Mouse (Mus musculus) layer of hippocampus, adult 6 months (tissue): ENCODE measurements around the gene Nfasc. TPM values are rescaled to one million over a fixed set of nuclear protein-coding genes. Genes with fewer than 3 reads are reported as not detected.

ENCODE experiments used
- long read RNA-seq, 2 experiments: library from polyadenylated mRNA; unstranded; transcript quantifications; one replicate each; pipeline ENCODE4 v2.0.0; 2019 to 2020
- polyA plus RNA-seq: library from polyadenylated mRNA; unstranded; fragments of <200 nt; fragmentation: Nextera tagmentation; gene quantifications from 2 replicates; pipeline ENCODE4 v1.2.3, GENCODE M21; 2021

Gene Nfasc
- 25.1 and 25.5 TPM in 2 replicates for polyA plus RNA-seq
- long read RNA-seq, experiment 1, partial matches to known transcripts: 9 of 32 reads
- long read RNA-seq, experiment 1, other reads (novel, unspliced or antisense): 23 of 32 reads
- long read RNA-seq, experiment 2, partial matches to known transcripts: 33 of 122 reads
- long read RNA-seq, experiment 2, other reads (novel, unspliced or antisense): 89 of 122 reads

DNA sequence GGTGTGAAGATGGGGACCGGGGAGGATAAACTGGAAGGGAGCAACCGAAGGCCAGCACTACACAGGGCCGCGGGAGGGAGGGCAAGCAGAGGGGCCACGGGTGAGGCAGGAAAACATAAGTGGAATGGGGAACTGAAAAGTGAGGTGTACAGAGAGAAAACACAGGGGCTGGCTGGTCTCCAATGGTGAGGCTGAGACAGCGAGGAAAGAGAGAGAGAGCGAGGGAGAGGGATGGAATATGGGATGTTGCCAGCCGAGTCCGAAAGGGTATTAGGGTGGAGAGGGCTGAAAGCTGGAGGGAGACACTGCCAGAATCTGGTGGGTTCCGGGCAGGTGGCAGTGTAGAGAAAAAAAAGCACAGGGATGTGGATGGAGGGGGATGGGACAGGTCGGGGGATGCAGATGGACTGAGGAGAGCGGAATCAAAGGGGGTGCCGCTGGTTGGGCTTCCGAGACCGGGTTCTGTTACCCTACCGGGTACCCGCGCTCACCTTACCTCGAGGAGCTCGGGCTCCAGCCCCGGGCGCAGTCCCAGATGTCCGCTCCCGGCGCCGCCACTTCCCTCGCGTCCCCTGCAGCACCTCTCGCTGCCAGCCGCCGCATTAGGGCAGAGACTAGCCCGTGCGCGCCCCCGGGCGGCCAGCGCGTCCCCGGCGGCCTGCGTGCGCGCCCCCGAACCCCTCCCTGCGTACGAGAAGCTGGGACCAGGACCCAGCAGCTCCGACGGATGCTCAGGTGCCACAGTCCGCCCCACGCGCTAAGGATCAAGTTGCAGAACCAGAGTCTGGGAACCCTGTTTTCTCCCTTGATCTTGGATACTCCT lies at the start of gene Nfasc:
Gene Nfasc (minus strand): TSS at position 623 of the 823 bp plus-strand sequence.

DNA sequence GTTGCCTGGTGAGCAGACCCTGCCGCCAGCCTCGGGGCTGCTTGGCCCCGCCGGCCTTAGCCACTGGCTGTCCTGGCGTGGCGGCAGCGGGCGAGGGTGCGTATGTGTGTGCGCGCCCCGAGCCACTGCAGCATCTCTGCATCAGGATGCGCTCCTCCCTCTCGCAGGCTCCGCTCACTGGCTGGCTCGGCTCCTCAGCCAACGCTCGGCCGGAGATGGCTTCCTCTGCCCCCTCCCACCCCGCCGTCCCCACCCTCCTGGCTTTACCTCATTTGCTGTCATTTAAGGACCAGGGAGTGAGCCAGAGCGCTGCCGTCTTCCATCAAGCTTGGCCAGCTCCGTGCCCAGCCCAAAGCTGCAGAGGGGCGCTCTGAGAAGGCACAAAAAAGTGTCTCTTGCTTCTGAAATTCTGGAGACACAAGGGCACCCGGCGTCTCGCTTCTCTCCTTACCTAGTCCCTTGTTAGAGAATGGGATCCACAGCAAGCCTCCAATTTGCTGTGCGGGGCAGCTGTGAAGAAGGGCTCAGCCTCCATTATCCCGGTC lies 198.8 kb downstream of the Nfasc start, which contains the start of gene Cntn2:
Gene Cntn2 (minus strand): TSS at position 495 of the 545 bp plus-strand sequence.

Other genes starting within 250 kb of the Nfasc start
- gene Tmem81, start 235.6 kb downstream of the Nfasc start, polyA plus RNA-seq: 1.2 and 1.8 TPM in 2 replicates
- 12.4 and 15.5 TPM in 2 replicates for gene Cntn2, start 198.5 kb downstream of the Nfasc start, polyA plus RNA-seq
- 95.3 and 117 TPM in 2 replicates for gene Lrrn2, start 138.5 kb upstream of the Nfasc start, polyA plus RNA-seq